Mouse (Mus musculus) thymus, adult 2 months (tissue): ENCODE measurements around the gene Btbd16.

Experiments used
- CTCF ChIP-seq: fragments of 200-500 bp; IDR thresholded peaks from 2 replicates; pipeline ENCODE4 v1.5.1; 2012; ENCODE audit warnings: mild to moderate bottlenecking, control low read depth, low read length, moderate library complexity, borderline replicate concordance; ENCODE audit not compliant: control insufficient read depth, poor library complexity, insufficient read depth; ENCODE audit errors: extremely low read depth
- POLR2A ChIP-seq: fragments of 200-500 bp; IDR thresholded peaks from 2 replicates; pipeline ENCODE4 v1.6.1; 2012; ENCODE audit warnings: mild to moderate bottlenecking, low read length, control low read depth, moderate library complexity; ENCODE audit not compliant: control insufficient read depth, poor library complexity, insufficient read depth; ENCODE audit errors: extremely low read depth

- TF ChIP-seq CTCF: no peak
- TF ChIP-seq POLR2A: no peak
These were observed 38.5 kb downstream of the Btbd16 start for GRCm38 (mm10) chr7:130812407-130812806.
